Mouse (Mus musculus) hematopoietic multipotent progenitor cell, adult 10-12 weeks (in vitro differentiated cells): Measurements from ENCODE around the gene Abi2. TPM values are rescaled to one million over a fixed set of nuclear protein-coding genes. Genes with fewer than 3 reads are reported as not detected.

Experiments used
- polyA plus RNA-seq: library from polyadenylated mRNA; stranded (reverse); fragments of >175 nt; gene quantifications from 2 replicates; pipeline ENCODE4 v1.2.3, GENCODE M21; 2012; ENCODE audit warnings: low replicate concordance

The Abi2 gene
- polyA plus RNA-seq = 2.2 and 4.7 TPM in 2 replicates

DNA sequence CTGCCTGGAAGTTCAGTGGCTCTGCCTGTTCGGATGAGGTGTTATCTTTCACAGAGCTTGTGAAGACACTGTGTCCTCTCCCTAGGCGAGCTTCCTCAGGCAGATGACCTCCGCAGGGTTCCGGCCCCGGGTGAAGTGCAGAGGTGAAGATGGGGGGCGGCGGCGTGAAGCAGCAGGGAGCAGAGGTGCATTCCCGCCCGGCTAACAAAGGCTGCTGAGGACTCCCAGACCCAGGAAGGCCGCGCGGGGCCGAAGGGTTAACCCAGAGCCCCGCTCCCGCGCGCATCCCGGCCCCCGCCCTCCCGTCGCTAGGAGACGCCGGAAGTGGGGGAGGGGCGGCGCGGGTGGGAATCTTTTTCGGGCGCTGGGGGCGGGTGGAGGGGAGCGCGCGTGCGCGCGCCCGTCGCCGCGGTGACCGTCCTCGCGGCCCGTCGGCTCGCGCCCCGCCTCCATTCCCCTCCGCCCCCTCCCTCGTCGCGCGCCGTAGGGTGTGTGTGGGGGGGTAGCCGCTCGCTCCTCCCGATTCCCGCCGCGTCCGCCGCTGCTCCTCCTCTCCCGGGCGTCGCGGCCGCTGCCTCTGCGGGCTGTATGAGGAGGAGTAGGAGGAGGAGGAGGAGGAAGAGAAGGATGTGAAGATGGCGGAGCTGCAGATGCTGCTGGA, at the start of gene Abi2:
Abi2 (plus strand) TSS at position 452 of the 661 bp plus-strand sequence.

Other genes with a start within 250 kb of the Abi2 start
- gene Nbeal1, start 229.0 kb upstream of the Abi2 start, polyA plus RNA-seq = 0.26 and 0.53 TPM in 2 replicates
- gene Cyp20a1, start 66.3 kb upstream of the Abi2 start, polyA plus RNA-seq = 5.8 and 6.9 TPM in 2 replicates
- 0.97 and 1.4 TPM in 2 replicates for gene Raph1, start 157.5 kb downstream of the Abi2 start, polyA plus RNA-seq